Mouse (Mus musculus) heart, embryonic 14.5 days (tissue): ENCODE results near the gene Rhof. TPM values are rescaled to one million over a fixed set of nuclear protein-coding genes. Genes with fewer than 3 reads are reported as not detected.
"Not testable (repeated sequence)": the region's sequence is repeated elsewhere in the genome, so short reads cannot be mapped to it uniquely, and the experiment has no call there.

Experiments
- ATAC-seq: fragments of 200-750 bp; cut with Nextera tagmentation; 2 replicates; pipeline ENCODE4 v1.8.0; 2017; ENCODE audit warnings: low read depth, moderate TSS enrichment; ENCODE audit not compliant: insufficient number of reproducible peaks, insufficient read depth, low FRiP score
- H3K27ac ChIP-seq, 2 experiments: fragments of 200-500 bp in 1 of 2; fragments of 300-500 bp in 1 of 2; sonication (generic) in 1 of 2; replicated peaks in 1 of 2; 2 replicates each; pipeline ENCODE4 v1.5.1; 2012 to 2014; ENCODE audit warnings: low read depth in 2 of 2, low read length in 2 of 2, control low read depth in 1 of 2, mild to moderate bottlenecking in 1 of 2, mixed read lengths in 1 of 2; ENCODE audit not compliant: control insufficient read depth in 1 of 2, insufficient read depth in 1 of 2
- H3K27me3 ChIP-seq: fragments of 300-500 bp; sonication (generic); 2 replicates; pipeline ENCODE4 v1.6.1; 2014; ENCODE audit warnings: mild to moderate bottlenecking, low read length, control low read depth; ENCODE audit not compliant: control insufficient read depth, insufficient read depth
- H3K36me3 ChIP-seq: fragments of 300-500 bp; sonication (generic); 2 replicates; pipeline ENCODE4 v1.6.1; 2014; ENCODE audit warnings: mild to moderate bottlenecking, control low read depth, low read length, mixed read lengths; ENCODE audit not compliant: control insufficient read depth, insufficient read depth
- H3K4me1 ChIP-seq, 2 experiments: fragments of 200-500 bp in 1 of 2; fragments of 300-500 bp in 1 of 2; sonication (generic) in 1 of 2; 2 replicates each; pipeline ENCODE4 v1.6.1; 2012 to 2014; ENCODE audit warnings: low read length in 2 of 2, control low read depth in 1 of 2, mixed read lengths in 1 of 2; ENCODE audit not compliant: control insufficient read depth in 2 of 2, insufficient read depth in 2 of 2
- H3K4me2 ChIP-seq: fragments of 300-500 bp; sonication (generic); 2 replicates; pipeline ENCODE4 v1.6.1; 2014; ENCODE audit warnings: mild to moderate bottlenecking, low read length
- H3K4me3 ChIP-seq, 2 experiments: fragments of 200-500 bp in 1 of 2; fragments of 300-500 bp in 1 of 2; sonication (generic) in 1 of 2; 2 replicates each; pipeline ENCODE4 v1.5.1; 2012 to 2014; ENCODE audit warnings: low read length in 2 of 2, mild to moderate bottlenecking in 2 of 2, control low read depth in 1 of 2, low read depth in 1 of 2, moderate library complexity in 1 of 2; ENCODE audit not compliant: control insufficient read depth in 1 of 2, insufficient read depth in 1 of 2
- H3K9ac ChIP-seq: fragments of 300-500 bp; sonication (generic); 2 replicates; pipeline ENCODE4 v1.6.1; 2014; ENCODE audit warnings: mild to moderate bottlenecking, low read length
- H3K9me3 ChIP-seq: fragments of 300-500 bp; sonication (generic); 2 replicates; pipeline ENCODE4 v1.6.1; 2016; ENCODE audit warnings: low read length, control low read depth; ENCODE audit not compliant: control insufficient read depth
- WGBS: fragments of 180-500 bp; shearing (Covaris S2); extraction: QIAGEN DNeasy Blood & Tissue Kit; methylation state at CpG from one replicate; pipeline ENCODE4 v1.1.7; 2014; 5-methylcytosine and 5-hydroxymethylcytosine counted together
- polyA plus RNA-seq: library from polyadenylated mRNA; unstranded; fragments of >200 nt; fragmentation: Nextera tagmentation; extraction: Ambion mirVana; gene quantifications from 2 replicates; pipeline ENCODE4 v1.2.1, GENCODE M21; 2014

The Rhof gene
- polyA plus RNA-seq, 1 experiment from 2014 or later: 0.99 TPM

DNA sequence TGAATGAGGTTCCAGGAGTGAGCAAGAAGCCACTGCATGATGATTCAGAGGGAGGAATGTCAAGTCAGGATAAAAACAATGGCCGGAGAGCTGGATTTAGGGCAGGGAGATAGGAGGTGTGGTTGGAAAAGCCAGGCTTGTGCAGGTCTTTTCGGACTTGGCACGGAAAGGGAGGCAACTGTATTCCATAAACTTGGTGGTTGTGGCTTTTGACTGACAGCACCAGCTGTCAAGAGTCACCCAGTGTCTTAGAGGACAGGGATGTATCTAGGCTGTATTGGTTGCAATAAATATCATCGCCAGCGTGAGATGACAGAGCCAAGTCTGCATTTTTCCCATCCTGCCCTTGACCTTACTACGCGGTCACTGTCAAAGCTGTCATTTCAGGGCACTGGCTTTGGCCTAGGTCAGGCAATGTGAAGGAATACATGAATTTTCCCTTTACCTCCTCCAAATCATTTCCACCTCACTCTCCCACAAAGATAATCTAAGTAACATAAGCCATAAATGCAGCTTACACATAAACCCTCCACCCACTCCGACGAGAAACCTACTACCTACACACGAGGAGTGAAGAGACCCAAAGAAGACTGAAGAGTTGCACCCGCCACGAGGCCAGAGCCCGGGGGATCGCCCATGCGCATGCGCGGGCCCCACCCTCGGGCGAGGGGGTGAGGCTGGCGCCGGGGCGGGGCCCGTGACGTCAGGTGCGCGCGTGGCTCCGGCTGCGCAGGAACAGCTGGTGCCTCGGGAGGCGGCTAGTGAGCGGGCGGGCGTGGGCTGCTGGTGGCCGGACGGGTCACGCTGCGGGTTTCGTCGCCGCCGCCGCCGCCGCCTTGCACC, 56.7 kb downstream of the Rhof start:
- Histone ChIP-seq H3K9ac (peak overlapping the region; percentile 86), H3K27me3 (no peaks in the 10 kb centered on the region), H3K36me3 (no peaks in the 10 kb centered on the region), H3K9me3 (peaks cover 4% of the 10 kb centered on the region; the same call in 1 of the 2 replicates), H3K4me1 (peaks cover 16 to 20% of the 10 kb centered on the region in 2 experiments), H3K27ac (peak overlapping the region; percentile 4 to 49), H3K4me3 (peak overlapping the region; percentile 56 to 91), H3K4me2 (peak overlapping the region; percentile 99)
- WGBS: 6% methylated on average over 44 of the region's 45 CpGs
- peak; percentile 89 for ATAC-seq

DNA sequence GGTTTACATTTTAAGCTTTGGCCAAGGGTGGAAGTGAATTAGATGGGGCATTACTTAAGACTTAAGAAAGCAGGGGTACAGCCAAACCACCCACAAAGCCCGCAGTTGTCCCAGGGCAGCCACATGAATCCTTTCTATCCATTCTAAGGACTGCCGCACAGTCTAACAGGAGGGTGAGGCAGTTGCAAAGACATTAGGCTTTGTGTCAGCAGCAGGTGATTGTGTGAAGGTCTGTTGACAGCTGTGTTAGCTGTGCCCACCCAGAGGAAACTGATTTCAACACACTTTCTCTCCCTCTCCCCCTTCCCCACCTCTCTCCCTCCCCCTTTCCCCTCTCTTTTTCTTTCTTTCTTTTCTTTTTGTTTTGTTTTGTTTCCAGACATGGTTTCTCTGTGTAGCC, 63.8 kb downstream of the Rhof start:
- WGBS: 84% methylated on average over 2 of the region's 2 CpGs
- no peak overlapping the region for H3K4me2 ChIP-seq
- H3K4me3 ChIP-seq: no peak overlapping the region
- no peaks in the 10 kb centered on the region for H3K36me3 ChIP-seq
- no peak overlapping the region for H3K27ac ChIP-seq
- no peaks in the 10 kb centered on the region for H3K9me3 ChIP-seq
- H3K27me3 ChIP-seq: no peaks in the 10 kb centered on the region
- ATAC-seq: no peak
- 0 out of 4 replicates have a peak, but pooled peaks cover 2 to 5% of the 10 kb centered on the region in 2 experiments for H3K4me1 ChIP-seq
- H3K9ac ChIP-seq: no peak overlapping the region

- no peaks in the 10 kb centered on the region for H3K36me3 ChIP-seq
- peak within 1 kb of the TSS; percentile 24; the same call in 1 of the 2 replicates for H3K4me2 ChIP-seq
- no peak for ATAC-seq
- H3K9ac ChIP-seq: no peak within 1 kb of the TSS; the same call in 1 of the 2 replicates
- no peak within 1 kb of the TSS for H3K4me3 ChIP-seq
- peak within 1 kb of the TSS; percentile 80 to 84 for H3K27ac ChIP-seq
- WGBS: 86% methylated on average over 12 of the region's 12 CpGs
- no peaks in the 10 kb centered on the region for H3K27me3 ChIP-seq
- H3K9me3 ChIP-seq: no peaks in the 10 kb centered on the region
- 0 out of 4 replicates have a peak, but pooled peaks cover 2 to 5% of the 10 kb centered on the region in 2 experiments for H3K4me1 ChIP-seq
Observed at GRCm38 (mm10) chr5:123068115-123068514, 64.4 kb downstream of the Rhof start, which contains the start of gene Tmem120b. Tmem120b (plus strand) TSS chr5:123068415.

- Histone ChIP-seq H3K9me3 (no peaks in the 10 kb centered on the region), H3K4me3 (no peak overlapping the region), H3K27ac (peak overlapping the region; percentile 80 to 84), H3K36me3 (no peaks in the 10 kb centered on the region), H3K9ac (no peak overlapping the region; the same call in 1 of the 2 replicates), H3K4me2 (peak overlapping the region; percentile 24; the same call in 1 of the 2 replicates), H3K27me3 (no peaks in the 10 kb centered on the region), H3K4me1 (0 out of 4 replicates have a peak, but pooled peaks cover 2 to 5% of the 10 kb centered on the region in 2 experiments)
- WGBS: 7% methylated on average over 6 of the region's 6 CpGs
- peak; percentile 42; the same call in 1 of the 2 replicates for ATAC-seq
Observed at GRCm38 (mm10) chr5:123067395-123067995, 65.0 kb downstream of the Rhof start.

GRCm38 (mm10) chr5:123064207-123064606, 68.3 kb downstream of the Rhof start:
- no peaks in the 10 kb centered on the region for H3K27me3 ChIP-seq
- no peak for ATAC-seq
- H3K36me3 ChIP-seq: no peaks in the 10 kb centered on the region
- peaks cover 9 to 10% of the 10 kb centered on the region in 2 experiments for H3K4me1 ChIP-seq
- H3K9me3 ChIP-seq: no peaks in the 10 kb centered on the region
- no peak overlapping the region for H3K4me3 ChIP-seq
- H3K4me2 ChIP-seq: no peak overlapping the region
- H3K9ac ChIP-seq: no peak overlapping the region
- 29% methylated on average over 6 of the region's 6 CpGs for WGBS
- no peak overlapping the region for H3K27ac ChIP-seq

DNA sequence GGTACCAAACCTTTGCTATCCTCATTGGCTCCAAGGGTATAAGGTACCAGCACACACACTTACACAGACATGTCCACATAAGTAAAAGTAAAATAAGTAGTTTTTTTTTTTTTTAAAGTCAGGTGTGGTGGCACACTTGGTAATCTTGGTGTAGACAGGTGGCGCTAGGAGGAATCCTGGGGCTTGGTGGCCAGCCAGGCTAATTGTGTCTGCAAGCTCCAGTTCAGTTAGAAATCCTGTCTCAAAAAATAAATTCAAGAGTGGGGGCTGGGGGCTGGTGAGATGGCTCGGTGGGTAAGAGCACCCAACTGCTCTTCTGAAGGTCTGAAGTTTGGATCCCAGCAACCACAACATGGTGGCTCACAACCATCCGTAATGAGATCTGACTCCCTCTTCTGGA, 69.4 kb downstream of the Rhof start:
- Histone ChIP-seq H3K4me1 (peaks cover 12 to 15% of the 10 kb centered on the region in 2 experiments), H3K36me3 (no peaks in the 10 kb centered on the region), H3K9ac (no peak overlapping the region), H3K4me2 (no peak overlapping the region), H3K27me3 (no peaks in the 10 kb centered on the region), H3K4me3 (no peak overlapping the region), H3K9me3 (no peaks in the 10 kb centered on the region), H3K27ac (no peak overlapping the region)
- 90% methylated on average over 3 of the region's 3 CpGs for WGBS
- no peak for ATAC-seq

GRCm38 (mm10) chr5:123061402-123061749, 71.1 kb downstream of the Rhof start:
- H3K27ac ChIP-seq, H3K4me2 ChIP-seq, H3K4me3 ChIP-seq, H3K36me3 ChIP-seq, H3K9ac ChIP-seq, ATAC-seq, H3K27me3 ChIP-seq, H3K9me3 ChIP-seq: not testable (repeated sequence)
- WGBS: 75% methylated on average over 6 of the region's 6 CpGs
- H3K4me1 ChIP-seq: peaks cover 10% of the 10 kb centered on the region in 2 experiments
